Mouse (Mus musculus): ENCODE measurements around the gene Gm3633.
"Not testable (repeated sequence)": the region's sequence is repeated elsewhere in the genome, so short reads cannot be mapped to it uniquely, and the experiment has no call there.

Gene Gm3633

GRCm38 (mm10) chr14:42641817-42642216 is at the start of gene Gm3633:
Gene Gm3633 (minus strand): TSS chr14:42641917.
- in situ Hi-C loops (cut with MboI; ENCODE audit: low pct_unique_long_range_greater_than_20kb in 1 of 2, low sequenced_read_pairs in 2 of 2, unreplicated experiment in 1 of 2), result not testable (repeated sequence)

- in situ Hi-C loops (cut with MboI; ENCODE audit: low pct_unique_long_range_greater_than_20kb in 1 of 2, low sequenced_read_pairs in 2 of 2, unreplicated experiment in 1 of 2), result not testable (repeated sequence)
Measured at GRCm38 (mm10) chr14:42655638-42656037, 13.9 kb upstream of the Gm3633 start, which contains the start of gene Gm10378. Gene Gm10378 (plus strand): TSS chr14:42655938.

- in situ Hi-C loops (cut with MboI; ENCODE audit: low pct_unique_long_range_greater_than_20kb in 1 of 2, low sequenced_read_pairs in 2 of 2, unreplicated experiment in 1 of 2), result not testable (repeated sequence)
Measured at GRCm38 (mm10) chr14:42599782-42600181, 41.9 kb downstream of the Gm3633 start, which contains the start of gene Gm17124. Gene Gm17124 (minus strand): TSS chr14:42599882.

All from mouse embryonic stem cell (cell line).